Mouse (Mus musculus) lung, postnatal 0 days (tissue): ENCODE data around the gene Epb41l5.

ENCODE experiments used
- CTCF ChIP-seq: IDR thresholded peaks from 2 replicates; pipeline ENCODE4 v1.5.1; 2016; ENCODE audit warnings: antibody characterized with exemption, mild to moderate bottlenecking
- EP300 ChIP-seq: IDR thresholded peaks from 2 replicates; pipeline ENCODE4 v1.6.1; 2016; ENCODE audit warnings: antibody characterized with exemption, mild to moderate bottlenecking, control low read depth

DNA sequence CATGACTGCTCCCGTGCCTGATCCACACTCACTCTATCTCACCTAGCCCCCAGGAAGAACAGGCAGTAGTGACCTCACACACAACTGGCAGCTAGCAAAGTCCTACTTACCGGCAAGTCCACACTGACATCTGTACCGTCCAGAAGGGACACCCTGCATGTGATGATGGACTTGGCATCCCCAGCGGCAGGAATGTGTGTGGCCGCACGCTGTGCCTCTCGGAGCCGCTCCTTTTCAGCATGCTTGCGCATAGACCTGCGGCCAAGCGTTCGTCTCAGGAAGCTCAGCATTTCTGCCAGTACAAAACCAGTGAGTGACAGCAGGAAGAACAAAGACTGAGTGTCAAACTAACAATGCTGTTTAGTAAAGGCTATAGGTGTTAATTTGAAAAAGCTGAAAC, 6.4 kb downstream of the Epb41l5 start:
- TF ChIP-seq CTCF (peak; percentile 65), EP300 (no peak)
